Mouse (Mus musculus) forelimb bud, embryonic 11.5 days (tissue): ENCODE measurements at regions not wholly inside any gene's neighbourhood (a gene's known extent, or its start where the extent isn't known, plus 50 kb on each side); places are given as distances from the start of the nearest gene placed in this dataset.

Experiments used
- DNase-seq: peaks from one replicate; pipeline ENCODE4 v3.0.0-alpha.2; 2012; ENCODE audit warnings: low read depth, low spot score

GRCm38 (mm10) chr16:21359459-21359858, 63.5 kb upstream of the Vps8 start:
- no peak for DNase-seq

- no peak for DNase-seq
Measured at GRCm38 (mm10) chr16:21361406-21361805, 61.5 kb upstream of the Vps8 start.

GRCm38 (mm10) chr16:21362663-21363367, 60.1 kb upstream of the Vps8 start:
- DNase-seq: peak; percentile 35

GRCm38 (mm10) chr16:21364885-21365284, 58.0 kb upstream of the Vps8 start:
- DNase-seq: no peak

GRCm38 (mm10) chr16:21367449-21367848, 55.5 kb upstream of the Vps8 start:
- no peak for DNase-seq

- DNase-seq: no peak
Measured at GRCm38 (mm10) chr16:21368821-21369220, 54.1 kb upstream of the Vps8 start.

- DNase-seq: no peak
Measured at GRCm38 (mm10) chr16:21369569-21370512, 53.1 kb upstream of the Vps8 start.
